In the genomic region with DNA sequence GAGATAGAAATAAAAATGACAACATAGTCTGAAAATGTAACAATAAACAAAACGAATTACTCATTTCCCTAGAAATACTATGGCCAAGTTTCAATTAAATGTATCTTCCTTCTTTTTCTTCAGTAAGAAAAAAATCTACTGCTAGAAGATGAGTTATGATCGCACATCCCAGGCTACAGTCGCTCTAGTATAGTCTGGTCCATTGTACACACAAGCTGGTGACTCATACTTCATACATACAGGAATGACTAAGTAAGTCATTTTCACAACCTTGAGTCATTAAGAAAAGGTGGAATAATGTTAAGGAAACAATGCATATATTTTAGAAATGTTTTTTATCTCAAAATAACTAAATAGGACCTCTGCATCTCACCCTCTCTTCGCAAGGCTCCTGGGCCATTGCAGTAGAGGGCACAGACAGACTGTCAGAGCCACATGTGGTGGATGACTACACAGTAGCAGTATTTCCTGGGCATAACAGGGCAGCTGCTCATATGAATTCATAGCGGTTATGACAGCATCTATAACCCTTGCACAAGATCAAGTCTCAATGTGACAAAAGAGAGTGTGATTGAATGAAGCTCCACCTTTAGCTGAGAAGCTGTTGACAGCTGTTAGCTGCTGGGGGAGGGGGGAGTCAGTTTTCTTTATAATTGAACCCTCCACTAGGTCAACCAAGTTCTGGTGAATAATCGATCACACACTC, we compare ENCODE assay signal across 25 mouse cellular contexts.
"Had no signal": no experiment of that assay in that cellular context is flagged by ENCODE, and none has a peak within 500 bp of the region (broad histone marks: within the 10 kb centered on the region; RNA-seq: fewer than 3 reads in every experiment).

No protein-coding gene starts in this region.

- H3K4me1 ChIP-seq: heart, embryonic 10.5 days; heart, embryonic 12.5 days; intestine, embryonic 15.5 days; limb, embryonic 10.5 days; limb, embryonic 12.5 days; liver, embryonic 12.5 days had no signal

- H3K27me3 ChIP-seq: heart, embryonic 12.5 days; hindbrain, embryonic 12.5 days; intestine, embryonic 15.5 days; limb, embryonic 12.5 days; liver, embryonic 12.5 days had no signal

- DNase-seq: gastrocnemius, adult 2 months; gastrocnemius, postnatal 10 days; gastrocnemius, postnatal 25 days; heart, adult 18-20 months; heart, postnatal 10 days; heart, postnatal 4 days; kidney, adult 18-20 months; kidney, adult 8-10 months; kidney, postnatal 10 days; kidney, postnatal 25 days; kidney, postnatal 4 days had no signal

- H3K27ac ChIP-seq: gastrocnemius, adult 2 months; heart, embryonic 10.5 days; hindbrain, embryonic 10.5 days; hindbrain, embryonic 12.5 days; intestine, embryonic 15.5 days; layer of hippocampus, adult 2 months; left cerebral cortex, adult 2 months; limb, embryonic 10.5 days; limb, embryonic 12.5 days; liver, embryonic 12.5 days; liver, embryonic 14.5 days had no signal

- H3K4me3 ChIP-seq: gastrocnemius, adult 2 months; heart, embryonic 10.5 days; heart, embryonic 12.5 days; hindbrain, embryonic 10.5 days; hindbrain, embryonic 12.5 days; intestine, embryonic 15.5 days; layer of hippocampus, adult 2 months; left cerebral cortex, adult 2 months; limb, embryonic 10.5 days; limb, embryonic 12.5 days; liver, embryonic 12.5 days had no signal

- ATAC-seq: hindbrain, embryonic 16.5 days; inflammation-experienced regulatory T-cells, adult 6 months; intestine, embryonic 15.5 days; intestine, postnatal 0 days; liver, embryonic 12.5 days had no signal

- H3K36me3 ChIP-seq: heart, embryonic 10.5 days; heart, embryonic 12.5 days; hindbrain, embryonic 10.5 days; hindbrain, embryonic 12.5 days; intestine, embryonic 15.5 days; limb, embryonic 10.5 days; limb, embryonic 12.5 days; liver, embryonic 12.5 days had no signal
